Mouse (Mus musculus): ENCODE measurements around the gene Camkk2. TPM values are rescaled to one million over a fixed set of nuclear protein-coding genes. Genes with fewer than 3 reads are reported as not detected.

Gene Camkk2
- total RNA-seq, 2 experiments from 2014 or later: 11.0 to 11.4 TPM

DNA sequence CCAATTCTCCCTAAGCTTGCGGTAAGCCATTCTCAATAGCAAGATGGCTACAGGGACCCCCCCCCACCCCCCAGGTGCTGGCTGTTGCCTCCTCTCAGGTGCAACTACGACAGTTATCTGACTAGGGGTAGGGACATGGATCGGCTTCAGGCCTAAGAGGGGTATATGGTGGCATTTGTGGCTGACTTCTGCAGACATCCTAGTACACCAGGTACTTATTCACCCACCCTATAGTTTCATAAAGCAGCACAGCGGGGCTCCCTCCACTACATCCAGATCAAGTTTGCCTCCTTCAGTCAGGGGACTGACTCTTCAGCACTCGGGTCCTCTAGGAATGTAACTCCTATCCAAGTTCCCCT lies 72.3 kb downstream of the Camkk2 start:
- no peak for DNase-seq (ENCODE audit: low spot score)
- intact Hi-C loops (cut with DNase I): no loop called here

DNA sequence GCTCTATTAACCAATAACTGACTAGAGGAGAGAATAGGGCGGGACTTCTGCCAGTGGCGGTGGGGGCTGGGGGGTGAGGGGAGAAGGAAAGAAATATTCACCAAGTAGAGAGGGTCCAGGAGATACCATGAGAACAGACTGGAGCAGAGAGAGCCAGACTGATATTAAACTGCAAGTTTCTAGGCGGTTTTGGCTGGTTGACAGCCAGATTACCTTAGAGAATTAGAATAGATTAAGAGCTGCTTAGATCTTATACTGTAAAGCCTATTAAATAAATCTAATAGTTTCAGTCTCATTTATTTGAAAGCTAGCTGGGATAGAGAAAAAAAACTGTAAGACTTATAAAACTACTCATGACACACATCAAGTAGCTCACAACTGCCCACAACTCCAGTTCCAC lies 74.0 kb downstream of the Camkk2 start:
- intact Hi-C loops (cut with DNase I): no loop called here
- DNase-seq (ENCODE audit: low spot score): no peak

DNA sequence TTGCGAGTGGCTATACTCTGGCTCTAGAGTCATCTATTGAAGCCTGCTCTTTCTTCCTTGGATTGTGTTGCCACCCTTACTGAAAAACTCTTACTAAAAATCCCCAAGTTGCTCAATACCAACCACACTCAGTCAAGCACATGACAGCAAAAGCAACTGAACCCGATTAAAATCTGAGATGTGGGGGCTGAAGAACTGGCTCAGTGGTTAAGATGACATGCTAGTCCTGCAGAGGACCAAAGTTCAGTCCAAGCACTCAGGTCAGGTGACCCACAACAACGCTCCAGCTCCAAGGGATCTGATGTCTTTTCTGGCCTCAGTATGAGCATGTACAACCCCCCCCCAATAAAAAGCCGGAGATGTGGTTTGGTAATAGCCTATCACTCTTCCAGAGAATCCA lies 74.6 kb downstream of the Camkk2 start:
- intact Hi-C loops (cut with DNase I): no loop called here
- no peak for DNase-seq (ENCODE audit: low spot score)

DNA sequence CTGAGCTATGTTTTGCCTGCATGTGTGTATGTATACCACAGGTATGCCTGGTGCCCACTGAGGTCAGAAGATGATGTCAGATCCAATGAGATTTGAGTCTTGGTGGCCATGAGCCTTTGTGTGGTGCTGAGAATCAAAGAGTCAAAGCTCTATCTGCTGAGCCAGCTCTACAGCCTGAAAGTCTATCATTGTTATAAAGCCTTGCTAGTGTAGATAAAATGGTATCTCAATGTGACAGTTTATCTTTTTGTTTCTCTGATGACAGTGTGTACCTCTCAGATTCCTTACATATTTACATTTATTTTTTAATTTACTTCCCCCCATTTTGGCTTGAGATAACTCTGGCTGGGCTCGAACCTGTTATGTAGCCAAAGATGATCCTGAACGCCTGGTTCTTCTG lies 75.6 kb downstream of the Camkk2 start:
- no peak for DNase-seq (ENCODE audit: low spot score)
- intact Hi-C loops (cut with DNase I): no loop called here

DNA sequence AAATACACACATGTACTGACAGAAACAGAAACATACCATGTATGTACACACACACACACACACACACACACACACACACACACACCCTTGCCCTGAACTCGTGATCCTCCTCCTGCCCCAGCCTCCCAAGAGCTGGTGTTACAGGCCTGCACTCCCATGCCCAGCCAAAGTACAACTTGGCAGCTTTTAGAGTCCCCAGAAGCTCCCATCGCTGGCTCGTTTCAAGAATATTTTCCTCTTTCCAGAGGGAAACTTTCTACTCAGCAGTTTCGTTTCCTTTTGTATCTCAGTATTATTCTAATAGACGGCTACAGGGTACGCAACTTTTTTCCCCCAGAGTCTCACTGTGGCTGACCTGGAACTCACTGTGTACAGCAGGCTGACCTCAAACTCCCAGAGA lies 77.1 kb downstream of the Camkk2 start:
- no peak for DNase-seq (ENCODE audit: low spot score)
- intact Hi-C loops (cut with DNase I): no loop called here

DNA sequence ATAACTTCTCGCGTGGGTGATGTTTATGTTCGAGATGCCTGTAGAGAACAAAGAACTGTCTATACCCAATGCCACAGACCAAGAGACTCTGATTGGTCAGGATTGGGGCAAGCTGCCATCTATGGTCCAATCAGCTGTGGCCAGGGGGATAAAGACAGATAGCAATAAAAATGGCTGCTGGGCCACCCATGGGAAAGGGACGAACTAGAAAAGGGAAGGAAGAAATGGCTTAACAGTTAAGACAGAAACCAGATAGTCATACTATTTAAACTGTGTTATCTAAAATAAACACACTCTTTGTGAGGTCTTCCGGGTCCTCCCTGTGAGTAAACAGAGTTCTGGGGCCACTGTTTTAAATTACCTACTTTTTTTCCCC lies 78.4 kb downstream of the Camkk2 start:
- intact Hi-C loops (cut with DNase I): no loop called here
- DNase-seq (ENCODE audit: low spot score): no peak

DNA sequence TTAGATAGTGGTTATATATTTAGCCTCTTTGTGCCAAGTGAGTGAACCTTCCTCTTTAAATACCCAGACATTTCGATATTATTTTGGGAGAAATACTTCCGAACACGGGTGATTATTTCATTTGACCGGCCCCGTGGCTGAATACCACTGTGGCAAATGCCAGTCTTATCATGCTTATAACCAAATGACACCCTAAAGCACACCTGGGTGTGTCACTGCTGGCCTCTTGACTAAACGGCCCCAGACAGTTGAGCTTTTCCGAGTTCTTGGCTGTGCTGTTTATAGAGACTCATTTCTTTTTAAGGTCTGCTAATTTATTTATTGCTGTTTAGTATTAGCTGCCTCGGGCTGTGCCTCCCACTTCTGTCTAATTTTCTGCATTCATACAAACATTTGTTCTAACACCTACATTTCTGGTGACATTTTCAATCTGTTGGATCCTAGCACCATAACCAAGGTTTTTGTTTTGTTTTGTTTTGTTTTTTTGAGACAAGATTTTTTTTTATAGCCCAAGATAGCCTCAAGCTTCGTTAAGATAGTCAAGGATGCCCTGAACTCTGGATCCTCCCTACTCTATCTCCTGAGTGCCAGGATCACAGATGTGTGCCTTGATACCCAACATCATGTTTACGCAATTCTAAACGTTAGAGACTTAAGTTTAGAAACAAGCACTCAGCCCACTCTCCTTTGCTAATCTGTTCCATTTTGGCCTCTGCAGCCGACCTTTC lies 78.9 kb downstream of the Camkk2 start:
- intact Hi-C loops (cut with DNase I): no loop called here
- DNase-seq (ENCODE audit: low spot score): no peak

DNA sequence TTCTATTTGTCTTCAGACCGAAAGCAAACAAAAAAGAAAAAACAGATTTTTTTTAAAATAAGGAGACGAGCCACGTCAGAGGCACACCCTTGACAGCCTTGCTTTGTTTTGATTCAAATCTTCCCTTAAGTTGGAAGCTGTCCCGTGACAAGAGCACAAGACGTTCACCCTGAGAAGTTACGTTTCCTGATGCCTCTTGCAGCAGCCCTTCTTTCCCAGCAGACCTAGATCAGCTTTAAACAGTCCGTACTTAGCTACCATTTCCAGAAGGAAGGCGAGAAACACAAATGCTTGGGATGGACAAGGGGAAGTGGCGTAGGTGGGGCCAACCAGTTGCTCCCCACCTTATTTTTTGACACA lies 80.5 kb downstream of the Camkk2 start:
- intact Hi-C loops (cut with DNase I): no loop called here
- DNase-seq (ENCODE audit: low spot score): no peak

DNA sequence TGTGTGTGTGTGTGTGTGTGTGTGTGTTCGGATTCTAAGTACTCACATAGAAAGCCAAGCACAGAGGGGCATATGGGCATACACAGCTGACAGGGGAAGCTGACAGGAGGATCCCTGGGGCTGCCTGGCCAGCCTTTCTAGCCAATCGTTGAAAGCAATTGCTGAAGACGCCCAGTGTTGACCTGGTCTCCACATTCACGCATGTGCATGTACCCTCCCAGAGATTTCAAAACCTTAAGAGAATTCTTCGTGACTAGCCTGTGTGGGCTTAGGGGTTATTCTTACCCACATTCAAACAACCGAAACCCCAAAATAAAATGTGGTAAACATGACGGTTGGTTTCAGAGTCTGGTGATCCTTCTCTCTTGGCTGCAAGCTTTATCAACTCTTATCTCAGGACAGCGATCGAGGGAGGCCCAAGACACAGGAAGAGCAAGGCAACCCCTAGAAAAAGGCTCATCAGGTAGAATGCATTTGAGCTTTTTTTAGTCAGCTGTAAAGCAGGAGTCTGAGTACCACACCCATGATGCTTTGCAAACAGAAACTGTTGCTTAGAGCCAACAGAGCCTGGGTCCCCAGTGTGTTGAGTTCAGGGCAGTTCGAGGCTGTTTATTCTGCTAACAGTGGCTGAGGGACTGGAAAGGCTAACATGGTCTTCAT lies 81.0 kb downstream of the Camkk2 start:
- intact Hi-C loops (cut with DNase I): no loop called here
- DNase-seq (ENCODE audit: low spot score): no peak

DNA sequence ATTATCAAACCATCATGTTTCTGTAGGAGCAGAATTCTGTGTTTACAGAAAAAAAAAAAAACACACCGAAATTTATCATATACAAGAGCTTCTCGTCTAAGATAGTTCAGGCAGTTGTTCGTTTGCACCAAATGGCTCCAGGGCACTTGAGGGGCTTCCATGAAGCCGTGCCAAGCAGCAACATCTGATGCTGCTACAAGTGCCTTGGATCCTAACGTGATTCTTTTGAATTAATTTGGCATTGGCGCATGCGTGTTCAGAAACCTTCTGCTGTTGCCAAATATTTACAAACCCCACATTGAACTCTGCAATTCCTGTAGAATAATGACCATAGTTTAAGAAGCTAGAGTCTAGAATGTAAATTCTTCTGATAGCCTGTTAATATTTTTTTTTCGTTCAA lies 83.7 kb downstream of the Camkk2 start:
- intact Hi-C loops (cut with DNase I): no loop called here
- DNase-seq (ENCODE audit: low spot score): no peak

DNA sequence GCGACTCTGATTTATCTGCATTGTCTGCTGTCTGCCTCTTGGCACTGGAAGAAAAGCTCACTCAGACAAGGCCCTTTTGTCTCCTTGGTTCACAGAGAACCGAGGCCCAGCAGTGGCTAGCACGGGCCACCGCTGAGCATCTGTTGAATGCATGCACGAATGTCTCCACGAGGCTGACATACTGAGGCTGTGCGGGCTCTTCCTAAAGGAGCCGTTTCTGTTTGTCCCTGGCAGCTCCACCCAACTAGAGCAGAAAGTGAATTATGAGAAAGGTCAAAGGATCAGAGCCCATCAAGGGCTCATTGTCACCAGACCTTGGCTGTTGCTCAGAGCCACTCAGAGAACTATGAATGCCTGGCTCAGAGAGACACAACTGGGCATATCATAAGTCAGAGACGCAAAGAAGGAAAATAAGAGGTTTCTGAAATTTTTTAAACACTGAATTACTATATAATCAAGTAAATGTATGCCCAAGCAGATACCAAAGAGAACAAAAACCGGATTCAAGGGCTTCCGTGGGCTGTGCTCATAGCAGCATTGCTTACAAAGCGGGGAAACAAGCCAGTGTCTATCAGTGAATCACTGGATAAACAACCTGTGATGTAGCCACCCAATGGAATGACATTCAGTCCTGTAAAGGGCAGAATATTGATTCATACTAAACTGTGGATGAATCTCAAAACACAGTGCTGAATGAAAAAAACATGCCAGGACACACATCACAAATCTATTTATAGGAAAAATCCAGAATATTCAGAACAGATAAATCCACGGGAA lies 85.6 kb downstream of the Camkk2 start:
- DNase-seq (ENCODE audit: low spot score): no peak
- intact Hi-C loops (cut with DNase I): no loop called here

DNA sequence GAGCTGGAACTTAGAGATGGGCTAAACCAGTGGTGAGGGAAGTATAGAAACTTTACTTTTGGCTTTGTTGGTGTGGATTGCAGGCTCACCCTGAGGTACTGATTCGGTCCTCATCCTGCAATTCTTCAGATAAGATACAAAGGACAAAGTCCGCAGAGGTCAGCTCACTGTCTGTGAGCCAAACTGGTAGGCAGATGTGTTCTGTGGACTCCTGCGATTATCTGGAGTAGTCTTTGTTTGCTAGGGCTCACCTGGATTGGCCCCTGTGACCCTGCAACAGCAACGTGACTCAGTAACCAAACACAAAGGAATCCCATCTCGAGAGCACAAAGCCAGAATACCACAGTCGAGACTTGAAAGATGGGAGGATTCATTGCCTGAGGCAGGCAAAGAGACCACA lies 88.7 kb downstream of the Camkk2 start:
- intact Hi-C loops (cut with DNase I): no loop called here
- no peak for DNase-seq (ENCODE audit: low spot score)

DNA sequence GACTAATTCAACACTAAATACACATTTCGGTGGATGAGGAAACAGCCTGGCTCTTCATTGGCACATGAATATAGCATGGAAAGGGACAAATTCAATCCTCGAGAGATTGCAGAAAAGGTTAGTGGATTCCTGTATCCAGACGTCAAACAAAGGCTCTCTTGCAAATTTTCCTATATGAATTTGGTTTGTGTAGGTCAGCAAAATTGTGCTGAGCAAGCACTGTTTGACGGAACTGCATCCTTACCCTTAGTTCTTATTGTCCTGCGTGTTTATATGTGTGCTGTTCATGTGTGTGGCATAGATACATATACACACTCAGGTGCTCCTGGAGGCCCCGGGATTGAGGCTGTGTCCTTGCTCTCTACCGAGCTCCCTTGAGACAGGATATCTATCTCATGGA lies 90.1 kb downstream of the Camkk2 start:
- no peak for DNase-seq (ENCODE audit: low spot score)
- intact Hi-C loops (cut with DNase I): no loop called here

DNA sequence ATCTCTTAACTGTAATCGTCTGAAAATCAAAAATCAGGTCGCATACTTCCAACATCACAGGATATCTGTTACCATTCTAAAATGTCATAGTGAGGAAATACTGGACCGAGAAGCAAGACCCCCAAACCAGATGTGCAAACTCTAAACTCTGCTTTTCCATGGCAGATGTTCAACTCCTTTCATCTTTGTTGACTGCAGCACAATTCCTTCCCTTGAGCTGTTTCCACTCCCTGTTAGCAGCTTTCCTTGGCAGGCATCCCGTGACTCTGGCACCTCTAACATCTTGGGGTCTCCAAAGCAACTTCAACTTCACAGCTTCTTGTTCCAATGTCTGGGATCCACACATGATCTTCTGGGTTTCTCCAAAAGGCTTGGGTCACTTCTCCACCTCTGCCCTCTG lies 91.8 kb downstream of the Camkk2 start:
- DNase-seq (ENCODE audit: low spot score): no peak
- intact Hi-C loops (cut with DNase I): no loop called here

DNA sequence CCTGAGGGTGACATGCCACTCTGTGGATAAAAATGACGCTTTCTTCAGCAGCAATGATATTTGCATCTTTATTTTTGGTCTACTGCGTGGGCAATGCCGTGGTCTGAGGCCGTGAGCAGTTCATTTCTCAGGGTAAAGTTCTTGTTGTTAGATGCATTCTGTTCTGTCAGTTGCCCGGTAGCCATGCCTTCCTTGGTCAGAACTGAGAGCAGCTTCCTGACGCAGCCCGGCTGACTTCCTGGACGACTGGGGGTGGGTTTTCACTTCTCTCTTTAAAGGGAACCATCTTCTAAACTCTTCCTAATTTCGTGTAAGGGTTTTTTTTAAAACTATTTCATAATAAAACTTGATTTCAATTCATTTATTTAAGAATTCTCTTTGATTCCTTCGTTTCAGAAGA lies 95.3 kb downstream of the Camkk2 start:
- DNase-seq (ENCODE audit: low spot score): no peak

DNA sequence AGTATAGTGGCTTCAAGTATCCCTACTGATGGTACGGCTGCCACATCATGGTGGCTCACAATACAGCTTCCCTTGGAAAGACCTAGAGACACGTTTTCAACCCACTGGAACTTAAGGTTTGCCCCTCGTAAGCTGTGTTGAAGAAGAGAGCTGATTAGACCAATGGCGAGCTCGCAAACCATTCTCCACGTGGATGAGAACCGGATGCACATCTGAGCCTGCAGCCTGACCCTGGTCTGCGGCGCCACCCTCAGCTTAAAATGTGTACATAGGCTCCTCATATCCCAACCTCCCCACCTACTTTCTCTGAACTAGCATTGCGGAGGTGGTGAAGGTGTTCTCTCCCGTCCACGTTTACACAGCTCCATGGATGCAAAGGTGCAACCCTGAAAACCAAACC lies 97.9 kb downstream of the Camkk2 start:
- no peak for DNase-seq (ENCODE audit: low spot score)
- intact Hi-C loops (cut with DNase I): no loop called here

More for the DNA sequence above, 95.3 kb downstream of the Camkk2 start:
- intact Hi-C loops (cut with DNase I): no loop called here

Small RNA genes within 50 kb of the gene (microRNA-seq; reads per million reads assigned to microRNA genes)
- gene Mir8115: not detected

Other genes starting within 250 kb of the Camkk2 start
- 10 to 100 TPM; 67.4 to 68.3 TPM for gene Ift81, start 164.9 kb downstream of the Camkk2 start, total RNA-seq (2021)
- 1 to 10 TPM; 3.2 to 3.9 TPM for gene P2rx7, start 135.5 kb downstream of the Camkk2 start, total RNA-seq (2021)
- 10 to 100 TPM; 14.3 to 15.5 TPM for gene P2rx4, start 71.9 kb downstream of the Camkk2 start, total RNA-seq (2021)
- 100 to 1,000 TPM; 161 to 165 TPM for gene Anapc5, start 41.9 kb upstream of the Camkk2 start, total RNA-seq (2021)
- 10 to 100 TPM; 24.0 to 28.2 TPM for gene Rnf34, start 70.6 kb upstream of the Camkk2 start, total RNA-seq (2021)
- gene Kdm2b, start 210.4 kb upstream of the Camkk2 start, total RNA-seq (2021): 10 to 100 TPM; 15.4 to 16.8 TPM
- gene Orai1, start 235.7 kb upstream of the Camkk2 start, total RNA-seq (2021): 10 to 100 TPM; 15.1 to 16.1 TPM